Mouse (Mus musculus): ENCODE measurements around the gene Gm20736. TPM values are rescaled to one million over a fixed set of nuclear protein-coding genes. Genes with fewer than 3 reads are reported as not detected.
"Not testable (repeated sequence)": the region's sequence is repeated elsewhere in the genome, so short reads cannot be mapped to it uniquely, and the experiment has no call there.

The Gm20736 gene
- not detected in 2 replicates for polyA plus RNA-seq (2016; fragmentation: Nextera tagmentation; extraction: Ambion mirVana)

- H3K27me3 ChIP-seq (replicated peaks); H3K9me3 ChIP-seq (replicated peaks); H3K4me3 ChIP-seq; H3K36me3 ChIP-seq; H3K4me1 ChIP-seq (replicated peaks); H3K9ac ChIP-seq; H3K27ac ChIP-seq (ENCODE audit: poor library complexity, severe bottlenecking); ATAC-seq (ENCODE audit: insufficient number of reproducible peaks, low FRiP score); H3K4me2 ChIP-seq: not testable (repeated sequence)
- no CpG with 5 or more reads among the region's 5 CpGs for WGBS
These were observed at the start of gene Gm20736 for GRCm38 (mm10) chrY:65377390-65377789. Gene Gm20736, plus strand, starts transcription at chrY:65377690.

Other genes with a start within 250 kb of the Gm20736 start
- gene Gm20924, start 170.2 kb upstream of the Gm20736 start, polyA plus RNA-seq (2016; fragmentation: Nextera tagmentation; extraction: Ambion mirVana): not detected in 2 replicates

All from heart, embryonic 12.5 days (tissue).